Comparison of ENCODE assay signal across 9 mouse cellular contexts in the genomic region with DNA sequence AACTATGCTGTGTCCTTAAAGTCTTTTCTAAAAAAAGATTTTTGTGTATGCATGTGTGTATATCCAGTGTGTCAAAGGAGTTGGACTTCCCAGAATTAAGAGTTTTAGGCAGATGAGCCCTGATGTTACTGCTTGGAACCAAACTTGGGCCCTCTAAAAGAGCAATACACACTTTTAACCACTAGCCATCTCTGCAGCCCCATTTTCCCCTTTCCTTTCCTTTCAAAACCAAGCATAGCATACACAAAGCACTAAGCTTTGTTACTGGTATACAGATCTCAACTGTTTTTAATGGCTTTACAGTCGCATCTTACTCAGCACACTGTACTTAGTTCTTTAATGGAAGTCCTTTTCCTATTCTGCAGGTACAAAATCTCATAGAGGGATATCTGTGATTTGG. TPM values are rescaled to one million over a fixed set of nuclear protein-coding genes. Genes with fewer than 3 reads are reported as not detected.
A peak's percentile ranks its signal among the peaks of the same experiment; 100 is the strongest.
DNase-seq lines count a peak whose midpoint lies in the region; ATAC-seq and TF ChIP-seq lines count a peak whose summit lies in the region.
"Had no signal": no experiment of that assay in that cellular context is flagged by ENCODE, and none has a peak within 500 bp of the region (broad histone marks: within the 10 kb centered on the region; RNA-seq: fewer than 3 reads in every experiment).

No protein-coding gene starts in this region.

- H3K9me3 ChIP-seq in erythroblast, embryonic 14.5 days (ENCODE audit: control insufficient read depth, low read length), result no peaks in the 10 kb centered on the region
- no peaks in the 10 kb centered on the region for H3K9me3 ChIP-seq in forebrain, embryonic 14.5 days (replicated peaks; ENCODE audit: control insufficient read depth, low read length)
- no peaks in the 10 kb centered on the region for H3K9me3 ChIP-seq in liver, embryonic 15.5 days (replicated peaks)

- H3K79me2 ChIP-seq in C2C12 (ENCODE audit: control insufficient read depth, insufficient read depth), result peaks cover 23% of the 10 kb centered on the region

- DNase-seq in forebrain, embryonic 14.5 days (ENCODE audit: low spot score), result no peak
- no peak for DNase-seq in adrenal gland, postnatal 4 days (ENCODE audit: low spot score in 2 of 2)
- no peak for DNase-seq in left cerebral cortex, adult 9 months (ENCODE audit: low spot score in 2 of 2)

- H3ac ChIP-seq in C2C12 (ENCODE audit: control insufficient read depth, insufficient read length, low read depth), result peak overlapping the region; percentile 30

- 95% methylated on average over 1 of the region's 1 CpGs for WGBS in forebrain, embryonic 14.5 days
- 79% methylated on average over 1 of the region's 1 CpGs for WGBS in liver, embryonic 15.5 days (ENCODE audit: insufficient replicate concordance)

- peaks cover 9% of the 10 kb centered on the region for H3K79me3 ChIP-seq in C2C12 (ENCODE audit: low read depth)

- H3K4me1 ChIP-seq in erythroblast, embryonic 14.5 days (ENCODE audit: control insufficient read depth), result peaks cover 23% of the 10 kb centered on the region
- no peaks in the 10 kb centered on the region for H3K4me1 ChIP-seq in forebrain, embryonic 14.5 days (ENCODE audit: control insufficient read depth, insufficient read depth, low read length)
- peaks cover 20% of the 10 kb centered on the region for H3K4me1 ChIP-seq in liver, embryonic 15.5 days (replicated peaks)

- no peak for ATAC-seq in erythroblast, adult 5-6 weeks (replicated peaks; ENCODE audit: low FRiP score, poor library complexity, severe bottlenecking)
- no peak for ATAC-seq in forebrain, embryonic 14.5 days
- ATAC-seq in liver, embryonic 15.5 days (ENCODE audit: insufficient read depth), result no peak
- no peak for ATAC-seq in erythroid progenitor cell, adult 5-6 weeks (replicated peaks; ENCODE audit: low FRiP score, poor library complexity, severe bottlenecking)

- peak overlapping the region; percentile 79 for H3K4me2 ChIP-seq in forebrain, embryonic 14.5 days (ENCODE audit: low read length)
- H3K4me2 ChIP-seq in liver, embryonic 15.5 days, result peak overlapping the region; percentile 86

- H3K4me3 ChIP-seq in erythroblast, embryonic 14.5 days (replicated peaks), result peak overlapping the region; percentile 74
- H3K4me3 ChIP-seq in C2C12 (ENCODE audit: insufficient read depth, poor library complexity, severe bottlenecking), result peak overlapping the region; percentile 78
- peak overlapping the region; percentile 83 for H3K4me3 ChIP-seq in forebrain, embryonic 14.5 days (ENCODE audit: low read depth, low read length)
- peak overlapping the region; percentile 85 for H3K4me3 ChIP-seq in liver, embryonic 15.5 days (replicated peaks)

- H3K9ac ChIP-seq in forebrain, embryonic 14.5 days (ENCODE audit: low read length), result peak overlapping the region; percentile 86
- peak overlapping the region; percentile 88 for H3K9ac ChIP-seq in liver, embryonic 15.5 days

- no peak for TF ChIP-seq CTCF in C2C12 (IDR thresholded peaks at IDR 0.05; ENCODE audit: control insufficient read depth, insufficient read depth, insufficient read length)

- no peak overlapping the region for H3K27ac ChIP-seq in forebrain, embryonic 14.5 days (ENCODE audit: low read depth, low read length)
- peak overlapping the region; percentile 95; the same call in 1 of the 2 replicates for H3K27ac ChIP-seq in liver, embryonic 15.5 days (replicated peaks)

- H3K27me3 ChIP-seq in erythroblast, embryonic 14.5 days (ENCODE audit: control insufficient read depth), result no peaks in the 10 kb centered on the region
- no peaks in the 10 kb centered on the region for H3K27me3 ChIP-seq in C2C12 (ENCODE audit: control insufficient read depth, insufficient read depth, insufficient read length)
- H3K27me3 ChIP-seq in forebrain, embryonic 14.5 days (replicated peaks; ENCODE audit: control insufficient read depth, insufficient read depth, low read length), result no peaks in the 10 kb centered on the region
- no peaks in the 10 kb centered on the region for H3K27me3 ChIP-seq in liver, embryonic 15.5 days

- peaks cover 39% of the 10 kb centered on the region for H3K36me3 ChIP-seq in erythroblast, embryonic 14.5 days (ENCODE audit: control insufficient read depth)
- peaks cover 38% of the 10 kb centered on the region for H3K36me3 ChIP-seq in C2C12 (ENCODE audit: control insufficient read depth, insufficient read depth)
- peaks cover 33% of the 10 kb centered on the region for H3K36me3 ChIP-seq in forebrain, embryonic 14.5 days (ENCODE audit: control insufficient read depth, insufficient read depth, low read length)
- H3K36me3 ChIP-seq in liver, embryonic 15.5 days (replicated peaks), result peaks cover 33% of the 10 kb centered on the region

TF ChIP-seq in C2C12, 6 proteins besides CTCF, POLR2A, EP300 and RAD21:
- TF ChIP-seq MYOG (IDR thresholded peaks at IDR 0.05; ENCODE audit: control insufficient read depth, extremely low read depth, insufficient read length), result no peak
- TF ChIP-seq CEBPB (IDR thresholded peaks at IDR 0.05; ENCODE audit: low read depth), result no peak
- no peak for TF ChIP-seq FOSL1 (IDR thresholded peaks at IDR 0.05; ENCODE audit: insufficient read depth, low read length, poor library complexity, severe bottlenecking)
- no peak for TF ChIP-seq MAX (IDR thresholded peaks at IDR 0.05)
- no peak for TF ChIP-seq MYOD1 (IDR thresholded peaks at IDR 0.05; ENCODE audit: control insufficient read depth, insufficient read length, low read depth)
- no peak for TF ChIP-seq USF1 (IDR thresholded peaks at IDR 0.05; ENCODE audit: low read depth)
TF ChIP-seq in C2C12: peak in this region for 0.

RNA-seq across cellular contexts. Expression of a gene that starts 1.4 kb away (rescaled TPM):
- 0.84 and 1.5 TPM in 2 replicates for polyA plus RNA-seq in erythroblast, embryonic 14.5 days (2012)
- 22.5 and 28.2 TPM in 2 replicates for total RNA-seq in erythroblast, adult 5-6 weeks (2015; ENCODE audit: low replicate concordance)
- 13.7 and 26.9 TPM in 2 replicates for total RNA-seq in erythroblast, adult 5-6 weeks (2017; ENCODE audit: low replicate concordance)
- polyA plus RNA-seq in C2C12 (2012; fragmentation: generic; extraction: Trizol), result 10.4 TPM
- 33.6 and 35.2 TPM in 2 replicates for polyA plus RNA-seq in forebrain, embryonic 14.5 days (2014; fragmentation: Nextera tagmentation; extraction: Ambion mirVana)
- polyA plus RNA-seq in liver, embryonic 15.5 days (2015; fragmentation: Nextera tagmentation; extraction: Ambion mirVana), result 10.3 and 11.1 TPM in 2 replicates
- total RNA-seq in adrenal gland, postnatal 4 days (2021), result 10 to 100 TPM; 17.6 to 19.1 TPM
- 20.5 and 22.6 TPM in 2 replicates for total RNA-seq in erythroid progenitor cell, adult 5-6 weeks (2015; ENCODE audit: low replicate concordance)
- 7.1 and 8.0 TPM in 2 replicates for total RNA-seq in erythroid progenitor cell, adult 5-6 weeks (2017; ENCODE audit: low replicate concordance)

RNA-seq across cellular contexts. Expression of a gene that starts 13.1 kb away (rescaled TPM):
- not detected in 2 replicates for polyA plus RNA-seq in erythroblast, embryonic 14.5 days (2012)
- total RNA-seq in erythroblast, adult 5-6 weeks (2015; ENCODE audit: low replicate concordance), result not detected in 2 replicates
- total RNA-seq in erythroblast, adult 5-6 weeks (2017; ENCODE audit: low replicate concordance), result not detected in 2 replicates
- polyA plus RNA-seq in C2C12 (2012; fragmentation: generic; extraction: Trizol), result not detected
- 1.9 TPM in 1 of 2 replicates, not detected in the other for polyA plus RNA-seq in forebrain, embryonic 14.5 days (2014; fragmentation: Nextera tagmentation; extraction: Ambion mirVana)
- polyA plus RNA-seq in liver, embryonic 15.5 days (2015; fragmentation: Nextera tagmentation; extraction: Ambion mirVana), result not detected in 2 replicates
- 1 to 10 TPM in 1 of 2 experiments, not detected in 1; 2.1 TPM for total RNA-seq in adrenal gland, postnatal 4 days (2021)
- total RNA-seq in erythroid progenitor cell, adult 5-6 weeks (2015; ENCODE audit: low replicate concordance), result 2.5 TPM in 1 of 2 replicates, not detected in the other
- not detected in 2 replicates for total RNA-seq in erythroid progenitor cell, adult 5-6 weeks (2017; ENCODE audit: low replicate concordance)
- total RNA-seq: megakaryocyte progenitor cell, adult 5-6 weeks had no signal

RNA-seq across cellular contexts. Expression of a gene that starts 35.5 kb away (rescaled TPM):
- 0.58 and 0.72 TPM in 2 replicates for polyA plus RNA-seq in erythroblast, embryonic 14.5 days (2012)
- total RNA-seq in erythroblast, adult 5-6 weeks (2015; ENCODE audit: low replicate concordance), result 31.1 and 36.5 TPM in 2 replicates
- 15.2 and 16.2 TPM in 2 replicates for total RNA-seq in erythroblast, adult 5-6 weeks (2017; ENCODE audit: low replicate concordance)
- 12.9 TPM for polyA plus RNA-seq in C2C12 (2012; fragmentation: generic; extraction: Trizol)
- polyA plus RNA-seq in forebrain, embryonic 14.5 days (2014; fragmentation: Nextera tagmentation; extraction: Ambion mirVana), result 299 and 325 TPM in 2 replicates
- 19.1 and 20.8 TPM in 2 replicates for polyA plus RNA-seq in liver, embryonic 15.5 days (2015; fragmentation: Nextera tagmentation; extraction: Ambion mirVana)
- 100 to 1,000 TPM; 105 to 120 TPM for total RNA-seq in adrenal gland, postnatal 4 days (2021)
- total RNA-seq in erythroid progenitor cell, adult 5-6 weeks (2015; ENCODE audit: low replicate concordance), result 42.5 and 59.5 TPM in 2 replicates
- total RNA-seq in erythroid progenitor cell, adult 5-6 weeks (2017; ENCODE audit: low replicate concordance), result 32.9 and 39.7 TPM in 2 replicates

RNA-seq across cellular contexts. Expression of a gene that starts 42.6 kb away (rescaled TPM):
- 0.08 and 0.46 TPM in 2 replicates for polyA plus RNA-seq in erythroblast, embryonic 14.5 days (2012)
- 3.1 and 9.4 TPM in 2 replicates for total RNA-seq in erythroblast, adult 5-6 weeks (2015; ENCODE audit: low replicate concordance)
- total RNA-seq in erythroblast, adult 5-6 weeks (2017; ENCODE audit: low replicate concordance), result 14.9 and 22.7 TPM in 2 replicates
- polyA plus RNA-seq in C2C12 (2012; fragmentation: generic; extraction: Trizol), result 23.7 TPM
- polyA plus RNA-seq in forebrain, embryonic 14.5 days (2014; fragmentation: Nextera tagmentation; extraction: Ambion mirVana), result 81.3 and 90.2 TPM in 2 replicates
- 58.6 and 66.3 TPM in 2 replicates for polyA plus RNA-seq in liver, embryonic 15.5 days (2015; fragmentation: Nextera tagmentation; extraction: Ambion mirVana)
- 100 to 1,000 TPM; 180 to 205 TPM for total RNA-seq in adrenal gland, postnatal 4 days (2021)
- total RNA-seq in erythroid progenitor cell, adult 5-6 weeks (2015; ENCODE audit: low replicate concordance), result 10.9 and 15.1 TPM in 2 replicates
- 8.0 and 8.5 TPM in 2 replicates for total RNA-seq in erythroid progenitor cell, adult 5-6 weeks (2017; ENCODE audit: low replicate concordance)

Comparison
In these comparisons a context has a peak if more than half of its experiments do, and no peak if none do; other contexts are left out.
1. RNA of a gene that starts 35.5 kb away (polyA plus RNA-seq): 299 to 325 TPM in forebrain, embryonic 14.5 days; 19.1 to 20.8 TPM in liver, embryonic 15.5 days, 12.9 TPM in C2C12 (single experiment) and 0.58 to 0.72 TPM in erythroblast, embryonic 14.5 days; every median in the first group is over 10 times any median in the second.
2. Peak in every context shown above with its lines, with median percentiles within 50 percentile points of each other: H3K4me3 ChIP-seq.